Mouse (Mus musculus): Measurements from ENCODE around the gene Gal3st2.
"Not testable (repeated sequence)": the region's sequence is repeated elsewhere in the genome, so short reads cannot be mapped to it uniquely, and the experiment has no call there.

Gene Gal3st2

GRCm38 (mm10) chr1:93857991-93858390 lies 3.1 kb upstream of the Gal3st2 start:
- in situ Hi-C loops (cut with MboI, MseI): loop anchor here (5.0 kb wide), 2 partner anchors 64 to 134 kb away; partner anchors contain the start of gene Gal3st2c (in 1 of the 2)

- in situ Hi-C loops (cut with MboI, MseI): loop anchor here (5.0 kb wide), 2 partner anchors 63 to 133 kb away; partner anchors contain the start of gene Gal3st2c (in 1 of the 2)
Measured at GRCm38 (mm10) chr1:93859619-93860018, 1.5 kb upstream of the Gal3st2 start.

DNA sequence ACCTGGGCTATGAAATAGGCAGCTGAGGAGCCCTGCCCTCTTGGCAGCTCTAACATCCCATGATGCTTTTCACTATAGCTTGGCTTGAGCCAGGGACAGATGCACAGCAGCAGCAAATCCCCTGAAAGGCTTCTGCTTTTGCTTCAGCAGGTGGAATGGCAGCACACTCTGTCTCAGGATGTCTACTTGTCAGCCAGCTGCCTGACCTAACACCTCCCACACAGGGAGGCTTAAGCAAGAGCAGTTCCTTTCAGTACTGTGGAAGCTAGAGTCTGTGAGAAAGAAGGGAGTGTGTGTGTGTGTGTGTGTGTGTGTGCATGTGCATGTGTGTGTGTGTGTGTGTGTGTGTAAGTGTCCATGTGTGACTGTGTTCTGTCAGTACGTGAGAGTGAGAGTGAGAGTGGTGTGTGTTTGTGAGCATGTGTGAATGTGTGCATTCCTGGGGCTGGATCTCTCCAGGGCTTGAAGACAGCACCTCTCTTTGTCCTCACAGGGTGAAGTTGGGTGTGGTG lies 10.5 kb downstream of the Gal3st2 start:
- in situ Hi-C loops (cut with MboI, MseI): loop anchor here (5.0 kb wide), 1 partner anchor 136 kb away; no protein-coding TSS in a partner anchor

- in situ Hi-C loops (cut with MboI, MseI): loop anchor here (5.0 kb wide), 1 partner anchor 133 kb away; no protein-coding TSS in a partner anchor
Measured at GRCm38 (mm10) chr1:93874405-93874804, 13.3 kb downstream of the Gal3st2 start.

- in situ Hi-C loops (cut with MboI, MseI): not testable (repeated sequence)
Measured at GRCm38 (mm10) chr1:93881778-93882177, 20.7 kb downstream of the Gal3st2 start.

- in situ Hi-C loops (cut with MboI, MseI): loop anchor here (5.0 to 10.0 kb wide), 2 partner anchors 71 to 74 kb away; no protein-coding TSS in a partner anchor
Measured at GRCm38 (mm10) chr1:93890936-93891335, 29.8 kb downstream of the Gal3st2 start.

DNA sequence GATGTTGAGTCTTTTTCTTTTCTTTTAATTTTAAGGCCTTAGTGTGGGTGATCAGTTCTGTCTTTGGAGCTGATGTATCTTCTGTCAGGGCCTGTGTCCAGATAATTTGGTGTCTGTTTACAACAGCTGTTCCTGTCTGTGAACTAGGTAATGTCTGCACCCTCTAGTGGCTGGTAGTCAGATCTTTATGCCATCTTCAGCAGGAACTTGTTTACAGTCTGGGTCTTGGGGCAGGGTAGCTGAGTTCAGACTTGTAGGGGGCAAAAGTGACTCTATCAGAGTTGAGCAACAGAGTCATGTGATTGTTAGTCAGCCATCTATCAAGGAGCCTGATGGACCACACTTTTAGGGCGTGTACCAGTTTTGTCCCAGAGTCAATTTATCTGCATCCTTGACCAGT lies 36.3 kb downstream of the Gal3st2 start:
- in situ Hi-C loops (cut with MboI, MseI): loop anchor here in 1 of 2 experiments (10.0 kb wide), 1 partner anchor 67 kb away; no protein-coding TSS in a partner anchor

- in situ Hi-C loops (cut with MboI, MseI): not testable (repeated sequence)
Measured at GRCm38 (mm10) chr1:93901291-93901690, 40.2 kb downstream of the Gal3st2 start.

DNA sequence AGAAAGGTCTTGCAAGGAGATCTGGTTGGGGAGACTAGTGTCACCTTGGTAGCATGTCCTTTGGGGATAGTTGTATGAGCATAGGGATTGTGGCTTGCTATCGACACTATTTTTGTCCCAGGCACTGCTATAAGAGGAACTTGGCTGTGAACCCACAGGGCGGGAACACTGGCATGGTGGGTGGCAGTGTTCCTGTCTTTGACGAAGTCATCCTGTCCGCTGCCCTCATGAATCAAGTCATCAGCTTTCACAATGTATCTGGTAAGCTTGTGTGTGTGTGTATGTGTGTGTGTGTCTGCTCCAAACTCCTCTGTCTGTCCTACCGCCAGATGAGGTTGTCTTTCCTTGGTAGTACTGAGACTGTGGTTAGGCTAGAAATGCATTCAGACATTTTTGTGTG lies 45.6 kb downstream of the Gal3st2 start:
- in situ Hi-C loops (cut with MboI, MseI): loop anchor here in 1 of 2 experiments (5.0 kb wide), 1 partner anchor 171 kb away; no protein-coding TSS in a partner anchor

DNA sequence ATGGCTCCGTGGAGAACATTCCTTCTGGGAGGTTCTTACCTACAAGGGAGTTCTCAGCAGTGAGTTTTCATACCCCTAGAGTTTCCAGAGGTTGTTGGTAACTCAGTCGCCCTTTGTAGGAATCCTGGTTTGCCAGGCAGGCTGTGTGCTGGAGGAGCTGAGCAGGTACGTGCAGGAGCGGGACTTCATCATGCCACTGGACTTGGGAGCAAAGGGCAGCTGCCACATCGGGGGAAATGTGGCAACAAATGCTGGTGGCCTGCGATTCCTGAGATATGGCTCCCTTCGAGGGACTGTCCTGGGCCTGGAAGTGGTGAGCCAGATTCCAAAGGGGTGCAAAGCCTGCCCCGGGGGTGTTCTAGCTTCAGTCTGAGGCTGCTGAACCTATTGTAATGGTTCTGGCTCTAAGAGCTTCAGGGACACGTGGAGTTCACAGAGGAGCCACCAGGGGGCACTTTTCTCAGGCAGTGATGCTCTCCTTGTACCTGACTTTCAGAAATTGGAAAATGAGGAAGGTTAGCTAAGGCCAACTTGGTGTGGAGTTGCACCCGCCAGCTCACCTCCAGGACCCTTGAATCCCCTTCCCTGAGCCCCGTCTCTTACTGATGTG lies 48.0 kb downstream of the Gal3st2 start:
- in situ Hi-C loops (cut with MboI, MseI): loop anchor here in 1 of 2 experiments (5.0 kb wide), 1 partner anchor 168 kb away; no protein-coding TSS in a partner anchor

DNA sequence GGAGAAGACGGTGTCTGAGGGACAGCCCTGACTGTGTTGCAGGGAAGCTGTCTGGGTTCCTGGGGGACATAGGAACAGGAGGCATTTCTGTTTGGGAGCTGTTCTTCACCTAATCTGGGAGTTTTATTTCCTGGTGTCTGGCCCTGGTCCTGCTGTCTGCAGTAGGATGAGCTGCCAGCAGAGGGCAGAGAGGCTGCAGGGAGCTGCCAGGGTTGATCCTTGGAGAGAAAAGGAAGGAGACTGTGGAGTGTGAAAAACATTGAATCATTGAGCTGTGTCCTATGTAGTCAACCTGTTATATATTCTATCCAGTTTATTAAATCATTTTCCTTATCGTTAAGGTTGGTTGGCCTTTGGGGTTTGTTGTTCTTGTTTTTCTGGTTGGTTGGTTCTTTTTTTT lies 50.8 kb downstream of the Gal3st2 start:
- in situ Hi-C loops (cut with MboI, MseI): loop anchor here in 1 of 2 experiments (5.0 kb wide), 1 partner anchor 165 kb away; no protein-coding TSS in a partner anchor

GRCm38 (mm10) chr1:93917160-93917559 lies 56.1 kb downstream of the Gal3st2 start:
- in situ Hi-C loops (cut with MboI, MseI): not testable (repeated sequence)

DNA sequence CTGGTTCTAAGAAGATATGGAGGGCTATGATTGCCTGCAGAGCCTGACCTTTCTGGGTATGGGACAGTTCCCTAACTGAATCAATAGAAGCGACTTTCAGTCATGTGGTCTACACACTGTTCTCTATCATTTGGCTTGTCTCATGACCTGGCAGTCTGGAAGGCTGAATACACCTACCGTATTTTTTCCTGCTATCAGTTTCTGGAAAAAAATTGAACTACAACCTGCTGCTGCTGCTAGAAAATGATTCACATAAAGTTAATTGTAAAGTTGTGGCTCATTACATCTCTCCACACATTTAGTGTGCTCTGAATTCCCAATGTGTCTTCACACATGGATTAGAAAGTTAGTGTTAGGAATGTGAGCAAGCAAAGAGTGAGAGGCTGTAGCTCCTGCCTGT lies 56.9 kb downstream of the Gal3st2 start, which contains the start of gene Gal3st2b:
Gal3st2b (plus strand) TSS at position 301 of the 400 bp plus-strand sequence.
- in situ Hi-C loops (cut with MboI, MseI): not testable (repeated sequence)

- in situ Hi-C loops (cut with MboI, MseI): not testable (repeated sequence)
Measured at GRCm38 (mm10) chr1:93918775-93919174, 57.7 kb downstream of the Gal3st2 start.

DNA sequence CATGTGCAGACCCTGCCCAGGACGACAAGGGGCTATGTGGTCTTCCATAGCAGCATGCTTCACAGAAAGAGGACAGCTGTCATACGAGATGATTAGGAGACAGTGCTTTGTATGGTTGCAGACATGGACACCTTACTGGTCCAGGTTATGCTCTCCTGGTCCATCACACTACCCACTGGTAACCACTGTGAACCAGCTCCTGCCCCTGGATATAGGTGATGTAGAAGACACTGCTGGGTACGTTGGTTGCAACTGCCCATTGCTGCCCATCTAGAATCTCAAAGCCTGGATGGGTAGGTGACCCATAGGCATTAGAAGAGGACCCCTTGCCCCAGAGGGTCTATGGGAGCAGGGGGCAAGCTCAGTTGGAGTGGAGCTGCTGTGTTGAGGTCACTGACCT lies 58.2 kb downstream of the Gal3st2 start:
- in situ Hi-C loops (cut with MboI, MseI): not testable (repeated sequence)

GRCm38 (mm10) chr1:93922609-93923008 lies 61.5 kb downstream of the Gal3st2 start:
- in situ Hi-C loops (cut with MboI, MseI): loop anchor here (5.0 kb wide), 2 partner anchors 65 to 70 kb away; partner anchors contain the start of gene Gal3st2c (in 2 of the 2)

DNA sequence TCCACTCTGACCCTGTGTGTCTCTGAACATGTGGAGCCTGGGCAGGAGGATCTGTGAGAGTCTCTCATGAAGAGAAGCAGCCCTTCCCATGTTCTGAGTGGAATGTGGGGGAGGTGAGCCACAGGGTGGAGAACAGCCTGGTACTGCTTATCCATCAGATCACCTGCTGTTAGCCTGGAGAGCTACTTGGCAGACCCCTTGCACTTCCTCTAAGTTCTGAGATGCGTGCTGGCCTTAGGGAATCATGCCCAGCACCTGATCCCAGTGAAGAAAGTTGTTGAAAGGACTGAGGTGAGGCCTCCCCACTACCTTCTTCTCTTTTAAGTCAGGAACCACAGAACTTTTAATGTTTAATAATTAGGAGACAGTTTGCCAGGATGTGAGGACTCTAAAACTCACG lies 62.0 kb downstream of the Gal3st2 start:
- in situ Hi-C loops (cut with MboI, MseI): loop anchor here (5.0 kb wide), 2 partner anchors 66 to 69 kb away; partner anchors contain the start of gene Gal3st2c (in 2 of the 2)

All from T-helper 17 cell (primary cell).